Mouse (Mus musculus) neural tube, embryonic 10.5 days (tissue): ENCODE measurements around the gene Galnt10.
A peak's percentile ranks its signal among the peaks of the same experiment; 100 is the strongest.
"Not testable (repeated sequence)": the region's sequence is repeated elsewhere in the genome, so short reads cannot be mapped to it uniquely, and the experiment has no call there.

Experiments
- DNase-seq: peaks from one replicate; pipeline ENCODE4 v3.0.0-alpha.2; 2017; ENCODE audit warnings: low spot score; ENCODE audit errors: extremely low spot score

Galnt10 gene

DNA sequence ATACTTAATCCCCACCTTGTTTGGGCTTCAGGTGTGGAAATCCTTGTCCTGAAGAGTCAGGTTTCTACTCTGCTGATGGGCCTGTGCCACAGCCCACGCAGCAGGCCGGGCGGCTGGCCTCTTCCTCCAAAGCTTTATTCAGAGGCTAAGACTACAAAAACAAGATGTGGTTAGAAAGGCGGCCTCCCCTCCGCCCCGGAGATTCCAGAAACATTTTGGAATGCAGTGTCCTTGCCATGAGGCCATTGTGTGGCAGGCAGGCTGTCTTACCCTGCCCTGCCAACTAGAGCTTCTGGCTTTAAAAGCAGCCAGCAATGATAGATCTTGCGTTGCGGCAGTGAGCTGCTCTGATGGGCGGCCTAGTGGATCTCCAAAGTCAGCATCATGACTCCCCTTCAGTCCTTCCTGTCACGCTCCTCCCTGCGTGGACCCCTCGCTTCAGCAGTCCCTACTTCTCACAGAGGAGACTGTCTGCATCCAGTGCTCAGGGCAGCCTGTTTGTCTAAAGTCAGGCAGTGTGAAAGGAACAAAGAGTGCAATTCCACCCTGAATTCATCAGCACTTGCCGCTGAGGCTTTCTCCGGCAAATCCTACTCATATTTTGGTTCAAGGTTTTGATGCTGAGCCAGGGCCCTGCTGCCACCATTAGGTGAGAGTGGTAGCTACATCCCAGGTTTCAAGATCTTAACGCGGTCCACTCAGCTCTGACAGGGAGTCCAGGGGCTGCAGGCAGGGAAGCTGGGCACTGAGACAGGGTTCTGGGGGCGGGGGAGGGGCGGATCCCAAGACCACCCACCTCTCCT is 141.6 kb downstream of the Galnt10 start:
- DNase-seq = no peak

DNA sequence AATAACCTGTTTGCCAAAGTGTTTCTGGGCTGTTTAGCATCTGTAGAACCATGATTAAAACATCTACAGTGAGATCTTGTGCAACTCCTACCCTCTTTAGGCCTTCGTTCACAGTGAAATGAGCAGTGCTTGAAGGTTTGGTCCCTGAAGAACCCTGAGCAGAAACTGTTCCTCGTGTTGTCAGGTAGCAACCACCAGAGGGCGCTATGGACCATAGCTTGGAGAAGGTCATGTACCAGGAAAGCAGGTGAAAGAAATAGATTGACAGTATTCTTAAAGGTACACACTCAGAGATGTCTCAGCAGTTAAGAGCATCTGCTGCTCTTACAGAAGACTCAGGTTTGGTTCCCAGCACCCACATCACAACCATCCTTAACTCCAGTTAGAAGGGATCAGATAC is 142.7 kb downstream of the Galnt10 start:
- DNase-seq = peak; percentile 50

DNA sequence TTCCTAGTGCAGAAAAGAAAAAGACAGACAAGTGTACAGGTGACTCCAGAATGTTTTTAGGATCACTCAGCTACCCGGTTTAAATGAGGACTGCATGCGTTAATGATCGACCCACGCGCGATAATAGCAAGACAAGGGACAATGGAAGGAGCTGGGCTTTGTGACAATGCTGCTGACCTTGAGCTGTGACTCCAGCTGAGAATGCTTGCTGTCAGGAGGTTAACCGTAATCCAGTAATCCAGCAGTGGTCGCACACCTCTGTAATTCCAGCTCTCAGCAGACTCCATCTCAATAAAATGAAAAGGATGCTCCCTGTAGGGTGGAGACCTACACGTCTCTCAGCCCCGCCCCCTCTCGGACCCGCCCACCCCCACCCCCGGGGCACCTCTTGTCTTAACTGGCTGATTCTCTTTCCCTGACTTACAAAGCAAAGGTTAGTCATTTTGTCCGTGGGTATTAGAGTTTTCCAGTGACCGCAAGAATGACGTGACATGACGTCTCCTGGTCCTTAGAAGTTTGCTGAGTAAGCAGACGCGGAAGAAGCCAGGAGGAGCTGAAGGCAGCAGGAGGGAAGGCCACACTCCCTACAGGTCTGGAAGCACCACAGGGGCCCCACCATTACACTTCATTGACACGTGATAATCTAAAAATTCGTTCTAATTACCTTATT is 145.8 kb downstream of the Galnt10 start:
- DNase-seq = no peak

DNA sequence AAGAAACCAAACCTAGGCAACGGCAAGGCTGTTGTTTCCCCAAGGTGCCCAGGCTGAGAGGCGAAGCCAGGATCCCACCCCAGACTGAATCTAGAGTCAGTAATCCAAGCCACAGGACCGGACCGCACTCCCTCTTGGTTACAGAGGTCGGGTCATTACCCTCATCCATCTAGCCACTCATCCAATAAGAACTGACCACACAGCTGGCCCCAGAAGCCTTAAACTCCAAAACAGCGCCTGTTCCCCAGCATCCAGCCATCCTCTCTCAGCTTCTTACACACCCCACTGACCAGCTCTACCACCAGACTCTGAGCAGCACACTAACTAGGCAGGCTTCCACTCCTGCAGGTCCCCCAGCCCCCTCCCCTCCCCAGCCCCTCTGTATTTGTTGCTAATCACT is 149.8 kb downstream of the Galnt10 start:
- DNase-seq = no peak

DNA sequence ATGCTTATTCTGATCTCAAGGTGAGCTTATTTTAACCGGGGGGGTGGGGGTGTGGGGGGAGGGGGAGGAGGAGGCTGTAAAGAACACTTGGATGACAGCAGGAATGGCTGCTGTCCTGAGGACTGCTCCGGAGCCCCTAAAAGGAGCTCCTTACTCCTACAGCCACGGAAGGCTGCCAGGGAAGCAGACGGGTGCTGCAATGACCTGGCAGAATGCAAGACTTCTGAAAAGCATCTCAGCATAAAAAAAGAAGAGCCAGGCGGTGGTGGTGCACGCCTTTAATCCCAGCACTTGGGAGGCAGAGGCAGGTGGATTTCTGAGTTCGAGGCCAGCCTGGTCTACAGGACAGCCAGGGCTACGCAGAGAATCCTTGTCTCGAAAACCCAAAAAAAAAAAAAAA is 152.6 kb downstream of the Galnt10 start:
- DNase-seq = no peak

DNA sequence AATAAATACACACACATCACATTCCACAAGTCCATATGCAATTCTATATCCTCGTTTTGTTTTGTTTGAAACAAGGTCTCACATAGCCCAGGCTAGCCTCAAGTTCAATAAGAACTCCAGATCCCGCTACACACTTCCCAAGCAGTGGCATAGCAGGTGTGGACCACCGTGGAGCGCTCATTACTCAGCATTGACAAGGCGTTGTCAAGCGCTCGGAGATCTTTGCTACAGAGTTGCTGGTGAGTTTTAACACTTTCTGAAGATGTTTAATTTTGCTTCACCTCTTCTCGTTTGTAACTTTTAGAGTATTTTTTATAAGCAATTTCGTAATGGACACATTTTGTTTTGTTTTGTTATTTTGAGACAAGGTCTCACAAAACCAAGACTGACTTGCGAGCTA is 154.2 kb downstream of the Galnt10 start:
- DNase-seq = no peak

DNA sequence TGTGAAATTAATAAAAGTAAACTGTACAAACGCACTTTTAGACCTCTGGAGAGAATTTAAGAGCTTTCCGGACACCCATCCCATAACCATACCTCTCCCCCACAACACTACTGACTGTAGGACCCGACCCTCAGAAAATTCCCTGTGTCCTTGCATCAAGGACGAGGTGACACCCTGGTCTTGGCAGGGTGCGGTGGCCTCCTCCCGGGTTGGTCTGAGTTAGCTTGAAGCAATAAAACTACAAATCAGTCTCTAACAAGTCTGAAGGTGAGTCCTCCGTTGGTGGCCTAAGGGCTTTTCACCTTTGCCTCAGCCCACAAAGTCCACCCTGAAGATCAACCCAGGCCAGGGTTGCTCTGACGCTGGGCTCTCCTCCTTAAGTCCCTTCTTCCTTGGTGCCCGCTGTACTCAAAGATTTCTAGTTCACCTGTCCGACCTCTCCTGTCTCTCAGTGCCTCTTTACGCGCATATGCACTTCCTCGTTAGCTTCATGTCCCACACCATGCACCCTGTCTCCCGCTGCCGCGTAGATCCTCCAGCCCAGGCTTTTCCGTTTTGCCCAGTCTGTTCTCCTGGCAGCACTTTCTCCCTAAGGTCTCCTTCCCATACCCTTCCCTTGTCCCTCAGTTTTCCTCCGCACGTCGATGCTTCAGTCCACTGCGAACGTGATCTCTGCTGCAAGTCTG is 155.2 kb downstream of the Galnt10 start:
- peak; percentile 35 for DNase-seq

DNA sequence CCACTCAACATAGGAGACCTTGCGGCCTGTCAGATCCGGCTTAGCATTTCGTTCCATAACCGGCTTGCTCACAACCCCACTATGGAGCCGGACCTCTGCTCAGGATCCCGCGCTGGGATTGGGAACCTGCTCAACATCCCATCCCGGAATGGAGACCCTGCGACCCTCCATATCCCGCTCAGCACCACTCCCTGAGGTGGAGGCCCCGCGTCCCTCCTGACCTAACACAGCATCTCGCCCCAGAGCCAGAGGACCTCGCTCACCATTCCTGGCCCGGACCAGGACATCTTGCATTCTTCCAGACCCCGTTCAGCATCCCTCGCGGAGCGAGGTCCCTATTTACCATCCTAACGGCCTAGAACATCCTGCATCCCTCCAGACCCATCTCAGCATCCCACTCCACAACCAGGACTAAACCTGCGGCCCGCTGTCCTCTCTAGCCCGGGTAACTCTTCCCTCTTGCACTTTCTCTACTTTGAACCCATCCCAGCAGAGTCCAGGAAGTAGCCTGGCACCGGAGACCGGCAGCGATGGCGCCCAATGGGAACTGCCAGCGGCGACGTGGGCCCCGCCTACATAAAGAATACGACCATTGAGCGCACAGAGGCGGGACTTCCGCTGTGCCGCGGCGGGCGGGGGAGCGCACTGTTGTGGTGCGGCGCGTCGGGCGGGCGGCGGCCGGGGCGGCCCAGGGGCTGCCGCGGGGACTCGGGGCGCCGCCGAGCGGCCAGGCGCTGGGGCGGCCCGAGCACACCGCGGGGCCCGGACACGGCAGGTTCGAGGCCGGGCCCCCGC is 155.9 kb downstream of the Galnt10 start, which contains the start of gene Sap30l:
TSS of gene Sap30l (plus strand) at position 667 of the 795 bp plus-strand sequence.
- DNase-seq = peak; percentile 96

DNA sequence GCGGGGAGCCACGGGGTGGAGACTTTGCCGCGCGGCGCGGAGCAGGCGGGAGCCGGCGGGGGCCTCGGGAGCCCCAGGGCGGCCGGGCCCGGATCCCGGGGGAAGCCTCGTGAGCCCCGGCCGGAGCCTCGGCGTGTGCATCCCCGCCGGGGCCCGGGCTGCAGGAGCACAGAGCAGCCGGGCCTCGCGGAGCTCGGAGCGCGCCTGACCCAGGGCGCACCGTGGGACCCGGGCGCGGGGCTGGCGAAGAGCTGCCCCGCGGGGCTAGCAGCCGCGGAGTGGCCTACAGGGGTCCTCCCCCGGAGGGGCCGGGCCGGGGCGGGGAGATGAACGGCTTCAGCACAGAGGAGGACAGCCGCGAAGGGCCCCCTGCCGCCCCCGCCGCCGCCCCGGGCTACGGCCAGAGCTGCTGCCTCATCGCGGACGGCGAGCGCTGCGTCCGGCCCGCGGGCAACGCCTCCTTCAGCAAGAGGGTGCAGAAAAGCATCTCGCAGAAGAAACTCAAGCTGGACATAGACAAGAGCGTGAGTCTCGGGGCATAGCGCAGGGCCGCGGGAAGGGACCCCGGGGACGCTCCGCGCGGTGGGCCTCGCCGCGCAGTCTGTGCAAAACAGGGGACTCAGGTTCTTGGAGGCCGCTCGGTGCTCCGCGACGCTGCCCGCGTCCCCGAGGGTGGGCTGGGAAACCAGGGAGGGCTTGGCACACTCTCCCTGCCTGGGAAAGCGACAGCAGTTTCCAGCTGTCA is 156.7 kb downstream of the Galnt10 start:
- peak; percentile 73 for DNase-seq

DNA sequence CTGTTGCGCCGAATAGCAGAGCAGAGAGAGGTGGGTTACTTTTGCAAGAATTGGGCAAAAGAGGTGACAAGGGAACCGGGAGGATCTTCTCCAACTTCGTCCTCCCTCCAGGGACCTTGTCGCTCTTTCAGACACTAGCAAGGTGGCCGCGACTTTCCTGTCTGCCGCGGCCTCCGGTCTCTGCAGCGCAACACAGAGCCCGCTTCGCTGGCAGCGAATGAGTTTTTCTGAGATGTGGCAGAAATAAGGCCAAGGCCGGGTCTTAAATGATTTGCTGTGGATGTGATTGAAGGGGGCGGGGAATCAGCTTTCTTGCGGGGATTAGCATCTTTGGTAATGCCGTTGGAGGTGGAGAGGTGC is 157.2 kb downstream of the Galnt10 start:
- no peak for DNase-seq

DNA sequence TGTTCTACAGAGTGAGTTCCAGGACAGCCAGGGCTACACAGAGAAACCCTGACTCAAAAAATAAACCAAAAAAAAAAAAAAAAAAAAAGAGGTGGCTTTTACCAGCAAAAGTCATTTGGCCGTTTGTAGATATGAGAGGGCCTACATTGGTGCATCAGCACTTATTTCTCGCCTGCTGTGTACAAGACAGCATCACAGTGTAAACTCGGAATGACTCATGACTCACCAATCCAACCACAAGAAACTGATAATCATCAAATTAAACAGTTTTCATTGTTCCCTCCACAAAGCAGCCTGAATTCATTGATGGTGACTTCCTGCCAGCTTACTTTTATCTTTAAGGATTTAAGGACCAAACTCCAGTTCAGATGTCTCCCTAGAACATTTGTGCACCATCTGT is 159.8 kb downstream of the Galnt10 start:
- no peak for DNase-seq

DNA sequence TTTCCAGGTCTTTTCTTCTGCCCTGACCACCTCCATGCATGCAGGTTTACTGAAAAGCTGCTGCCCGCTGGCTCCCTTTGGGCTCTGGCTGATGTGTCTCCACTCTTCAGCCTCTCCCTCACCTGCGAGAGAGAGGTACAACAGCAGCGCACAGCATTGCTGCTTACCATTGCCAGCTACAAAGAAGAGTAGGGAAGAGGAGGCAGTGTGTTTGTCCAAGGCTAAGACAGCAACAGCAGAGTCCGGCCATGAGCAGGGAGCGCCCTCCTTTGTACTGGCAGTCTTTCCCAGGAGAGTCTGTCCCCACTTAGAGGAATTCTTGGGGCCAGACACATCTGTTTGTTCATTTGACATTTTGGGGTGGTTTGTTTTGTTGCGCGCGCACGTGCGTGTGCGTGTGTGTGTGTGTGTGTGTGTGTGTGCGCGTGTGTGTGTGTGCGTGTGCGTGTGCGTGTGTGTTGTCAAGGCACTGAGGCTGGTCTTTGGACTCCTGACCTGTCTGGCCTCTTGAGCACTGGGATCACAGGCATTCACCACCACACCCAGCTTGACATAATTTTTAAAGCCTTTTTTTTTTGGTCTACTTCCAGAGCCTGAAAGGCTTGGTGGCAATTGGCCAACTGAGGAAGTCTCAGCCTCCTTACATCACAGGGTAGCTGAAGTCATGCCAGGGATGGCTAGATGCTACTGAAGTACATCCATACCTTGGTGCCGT is 163.9 kb downstream of the Galnt10 start:
- no peak for DNase-seq

DNA sequence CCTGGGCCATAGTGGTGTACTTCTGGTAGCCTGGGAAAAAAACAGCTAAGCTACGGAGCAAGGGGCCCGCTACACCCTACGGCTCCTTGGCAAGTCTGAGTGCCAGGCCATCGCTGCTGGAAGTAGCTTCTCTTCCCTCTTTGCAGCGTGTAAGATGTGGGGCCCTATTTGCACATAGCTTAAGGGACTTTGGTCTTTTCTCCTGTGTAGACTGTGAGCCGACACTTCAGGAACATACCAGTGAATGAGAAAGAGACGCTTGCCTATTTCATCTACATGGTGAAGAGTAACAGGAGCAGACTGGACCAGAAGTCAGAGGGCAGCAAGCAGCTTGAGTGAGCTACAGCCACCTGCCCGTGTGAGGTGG is 164.5 kb downstream of the Galnt10 start:
- no peak for DNase-seq

DNA sequence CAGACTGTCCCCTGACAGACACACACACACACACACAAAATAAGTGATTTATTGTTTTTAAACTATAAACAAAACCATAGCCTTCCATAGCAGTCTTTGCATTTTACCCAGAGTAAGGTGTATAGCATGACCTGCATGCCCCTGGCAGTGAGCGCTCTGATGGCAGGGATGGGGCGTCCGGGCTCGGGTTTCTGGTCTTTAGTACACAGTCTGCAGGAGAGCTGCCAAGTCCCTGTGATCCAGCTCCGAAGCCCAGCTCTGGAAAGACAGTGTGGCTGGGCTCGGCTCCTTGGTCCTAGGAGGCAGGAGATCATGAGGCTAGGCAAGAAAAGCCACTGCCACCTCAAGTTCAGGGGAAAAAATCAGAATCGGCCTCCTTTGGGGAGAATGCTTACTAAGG is 165.8 kb downstream of the Galnt10 start:
- no peak for DNase-seq

DNA sequence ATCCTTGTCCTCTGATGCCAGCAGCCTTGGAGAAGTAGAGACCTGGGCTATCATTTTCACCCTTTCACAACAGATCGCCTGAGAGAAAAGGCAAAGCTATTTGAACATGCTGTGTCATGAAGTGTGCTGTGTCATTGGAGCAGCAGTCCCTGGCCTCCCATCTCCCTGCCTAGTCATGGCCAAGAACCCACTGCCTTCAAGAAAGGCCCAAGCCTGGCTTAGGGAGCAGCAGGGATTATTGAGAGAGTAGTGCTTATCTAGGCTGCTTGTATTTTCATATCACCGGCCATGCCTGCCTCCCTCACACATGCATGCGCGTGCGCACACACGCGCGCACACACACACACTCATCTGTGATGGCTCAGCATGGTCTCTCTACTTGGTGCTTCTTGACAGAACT is 167.0 kb downstream of the Galnt10 start:
- DNase-seq = no peak

DNA sequence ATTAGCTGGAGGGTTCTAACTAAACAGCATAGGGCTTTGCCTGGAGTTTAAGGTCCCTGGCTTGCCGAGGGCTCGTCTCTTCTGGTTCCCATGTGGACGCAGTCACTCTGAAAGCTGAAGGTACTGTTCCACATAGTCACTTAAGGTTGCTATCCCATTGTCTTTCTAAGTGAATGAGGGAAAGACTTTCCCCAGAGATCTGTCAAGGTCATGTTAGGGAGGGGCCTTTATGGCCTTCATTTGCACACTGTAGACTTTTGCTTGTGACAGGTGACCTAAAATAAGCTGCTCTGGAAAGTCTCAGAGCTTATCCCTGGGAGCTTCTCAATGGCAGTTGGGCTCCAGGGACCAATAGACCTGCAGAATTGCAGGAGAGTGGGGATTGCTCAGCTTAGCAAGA is 168.4 kb downstream of the Galnt10 start:
- no peak for DNase-seq

DNA sequence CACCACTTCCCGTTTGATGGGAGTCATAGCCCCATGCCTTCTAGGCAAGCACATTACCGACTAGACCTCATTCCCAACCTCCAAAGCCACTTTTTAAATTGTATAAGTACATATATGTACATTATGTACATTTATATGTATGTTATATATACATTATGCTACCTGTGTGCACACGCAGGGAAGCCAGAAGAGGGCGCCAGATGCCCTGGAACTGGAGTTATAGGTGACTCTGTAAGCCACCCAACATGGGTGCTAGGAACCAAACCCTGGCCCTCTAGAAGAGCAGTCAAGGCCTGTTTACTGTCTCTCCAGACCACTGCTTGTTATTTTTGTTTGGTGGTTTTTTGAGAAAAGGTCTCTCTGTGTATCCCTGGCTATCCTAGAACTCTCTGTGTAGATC is 172.9 kb downstream of the Galnt10 start:
- no peak for DNase-seq

DNA sequence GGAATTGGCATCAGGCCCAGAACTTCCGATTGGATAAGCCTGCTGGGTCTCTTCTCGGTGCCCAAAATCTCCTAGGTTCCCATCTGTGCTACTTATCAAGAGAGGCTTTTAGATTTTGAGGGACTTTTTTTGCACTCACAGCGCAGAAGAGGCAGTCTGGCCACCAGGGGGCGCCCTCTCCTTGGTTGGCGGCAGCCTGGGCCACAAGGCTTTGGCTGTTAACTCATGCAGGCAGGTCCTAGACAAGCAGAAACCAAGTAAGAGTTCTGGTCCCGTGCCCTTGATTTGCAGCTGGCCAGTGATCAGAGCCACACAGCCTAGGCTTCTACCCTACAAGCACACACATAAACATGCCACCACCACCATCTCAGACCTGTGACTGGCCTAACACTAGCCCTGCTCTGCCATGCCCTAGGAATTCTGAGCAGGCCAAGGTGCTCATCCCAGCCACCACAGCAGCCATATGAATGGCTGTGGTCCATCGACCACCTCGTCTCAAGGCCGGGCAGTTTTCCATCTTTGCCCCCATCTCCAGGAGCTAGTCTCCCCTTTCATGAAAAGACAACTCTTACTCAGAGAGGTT is 174.8 kb downstream of the Galnt10 start:
- DNase-seq = peak; percentile 87

DNA sequence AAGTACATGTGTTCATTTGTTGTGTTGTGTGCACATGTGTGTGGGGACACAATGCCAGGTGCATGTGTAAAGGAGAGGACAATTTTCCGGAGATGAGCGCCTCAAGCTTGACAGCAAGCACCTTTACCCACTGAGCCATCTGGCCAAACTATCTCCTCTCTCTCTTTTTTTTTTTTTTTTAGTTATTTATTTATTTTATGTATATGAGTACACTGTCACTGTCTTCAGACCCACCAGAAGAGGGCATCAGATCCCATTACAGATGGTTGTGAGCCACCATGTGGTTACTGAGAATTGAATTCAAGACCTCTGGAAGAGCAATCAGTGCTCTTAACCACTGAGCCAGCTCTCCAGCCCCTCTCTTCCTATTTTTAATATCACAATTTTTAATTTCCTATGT is 177.9 kb downstream of the Galnt10 start:
- DNase-seq = not testable (repeated sequence)

DNA sequence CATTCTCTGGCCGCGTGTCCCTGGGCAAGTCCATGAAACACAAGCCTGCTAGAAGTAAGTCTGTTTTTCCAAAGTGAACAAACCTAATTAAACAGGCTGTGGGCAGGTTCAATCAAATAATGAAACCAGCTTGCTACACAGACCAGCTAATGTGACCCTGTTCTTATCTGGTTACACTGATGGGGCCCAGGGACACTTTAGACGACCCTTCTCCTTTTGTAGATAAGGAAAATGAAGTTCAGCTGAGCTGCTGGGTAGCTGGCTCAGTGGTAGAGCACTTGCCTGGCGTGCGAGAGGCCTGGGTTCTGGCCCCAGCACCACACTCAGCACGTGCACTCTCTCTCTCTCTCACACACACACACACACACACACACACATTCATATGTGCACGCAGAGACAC is 178.5 kb downstream of the Galnt10 start:
- no peak for DNase-seq
